In the genomic region with DNA sequence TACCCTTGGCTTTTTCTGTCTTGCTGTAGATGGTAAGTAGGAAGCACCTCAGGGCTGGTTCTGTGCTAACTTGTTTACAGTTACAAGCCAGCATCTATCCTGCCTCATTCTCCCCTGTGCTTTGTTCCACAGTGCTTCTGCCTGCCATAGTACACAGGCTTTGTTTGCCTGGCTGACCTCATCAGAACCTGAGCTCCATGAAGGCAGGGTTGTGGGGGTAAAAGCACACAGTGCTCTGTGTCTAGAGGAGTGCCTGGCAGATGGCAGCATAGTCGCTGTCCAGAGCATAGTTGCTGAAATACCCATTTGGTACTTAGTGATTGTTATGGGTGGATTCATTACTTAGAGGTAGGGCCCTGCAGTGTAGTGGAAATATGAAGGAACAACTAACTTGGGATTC, we compare ENCODE assay signal across 22 mouse cellular contexts. TPM values are rescaled to one million over a fixed set of nuclear protein-coding genes. Genes with fewer than 3 reads are reported as not detected.
DNase-seq lines count a peak whose midpoint lies in the region; ATAC-seq and TF ChIP-seq lines count a peak whose summit lies in the region.
"Had no signal": no experiment of that assay in that cellular context is flagged by ENCODE, and none has a peak within 500 bp of the region (broad histone marks: within the 10 kb centered on the region; RNA-seq: fewer than 3 reads in every experiment).

No protein-coding gene starts in this region.

- peak overlapping the region; percentile 66; the same call in 1 of the 2 replicates for H3K27ac ChIP-seq in intestine, postnatal 0 days (ENCODE audit: low read depth, low read length)
- no peak overlapping the region for H3K27ac ChIP-seq in intestine, embryonic 15.5 days
- no peak overlapping the region for H3K27ac ChIP-seq in liver, postnatal 0 days (ENCODE audit: low read depth)
- H3K27ac ChIP-seq in liver, embryonic 12.5 days: no peak overlapping the region
- H3K27ac ChIP-seq in small intestine, adult 2 months (ENCODE audit: insufficient read depth, low read depth, low read length): 0 out of 2 replicates have a peak overlapping the region, but pooled peaks have one; percentile 9
- H3K27ac ChIP-seq: embryonic facial prominence, embryonic 10.5 days; forebrain, embryonic 15.5 days; hindbrain, embryonic 12.5 days; limb, embryonic 15.5 days; lung, embryonic 15.5 days; midbrain, embryonic 15.5 days; neural tube, embryonic 13.5 days had no signal

- no peak overlapping the region for H3K4me3 ChIP-seq in intestine, postnatal 0 days (ENCODE audit: low read depth, low read length)
- H3K4me3 ChIP-seq in intestine, embryonic 15.5 days (replicated peaks): no peak overlapping the region
- no peak overlapping the region for H3K4me3 ChIP-seq in liver, postnatal 0 days (ENCODE audit: low read depth, low read length)
- no peak overlapping the region for H3K4me3 ChIP-seq in liver, embryonic 12.5 days
- H3K4me3 ChIP-seq in small intestine, adult 2 months (ENCODE audit: low read depth, low read length): no peak overlapping the region
- H3K4me3 ChIP-seq: embryonic facial prominence, embryonic 10.5 days; forebrain, embryonic 15.5 days; heart, embryonic 12.5 days; hindbrain, embryonic 12.5 days; limb, embryonic 15.5 days; lung, embryonic 15.5 days; midbrain, embryonic 15.5 days; neural tube, embryonic 13.5 days had no signal

- H3K4me1 ChIP-seq in intestine, postnatal 0 days (replicated peaks; ENCODE audit: control insufficient read depth, insufficient read depth, low read length): no peaks in the 10 kb centered on the region
- H3K4me1 ChIP-seq in intestine, embryonic 15.5 days (replicated peaks): no peaks in the 10 kb centered on the region
- no peaks in the 10 kb centered on the region for H3K4me1 ChIP-seq in liver, postnatal 0 days (ENCODE audit: insufficient read depth)
- peaks cover 12% of the 10 kb centered on the region; the same call in 1 of the 2 replicates for H3K4me1 ChIP-seq in liver, embryonic 12.5 days
- peaks cover 4% of the 10 kb centered on the region; the same call in 1 of the 2 replicates for H3K4me1 ChIP-seq in small intestine, adult 2 months (ENCODE audit: control insufficient read depth, insufficient read depth, insufficient read length, low read length)
- H3K4me1 ChIP-seq: embryonic facial prominence, embryonic 10.5 days; forebrain, embryonic 15.5 days; hindbrain, embryonic 12.5 days; limb, embryonic 15.5 days; midbrain, embryonic 15.5 days had no signal

- no peak for TF ChIP-seq EP300 in liver, postnatal 0 days (IDR thresholded peaks at IDR 0.05; ENCODE audit: low read depth)

- H3K36me3 ChIP-seq in intestine, postnatal 0 days (ENCODE audit: control insufficient read depth, insufficient read depth): no peaks in the 10 kb centered on the region; the same call in 1 of the 2 replicates
- H3K36me3 ChIP-seq in intestine, embryonic 15.5 days: 0 out of 2 replicates have a peak, but pooled peaks cover 3% of the 10 kb centered on the region
- no peaks in the 10 kb centered on the region; the same call in 1 of the 2 replicates for H3K36me3 ChIP-seq in liver, postnatal 0 days (replicated peaks; ENCODE audit: insufficient read depth, low read length)
- H3K36me3 ChIP-seq in liver, embryonic 12.5 days: peaks cover 5% of the 10 kb centered on the region
- H3K36me3 ChIP-seq in small intestine, adult 2 months (ENCODE audit: control insufficient read depth, insufficient read depth, low read length): no peaks in the 10 kb centered on the region; the same call in 1 of the 2 replicates
- H3K36me3 ChIP-seq: forebrain, embryonic 15.5 days; heart, embryonic 12.5 days; limb, embryonic 15.5 days; lung, embryonic 15.5 days had no signal

- no peak overlapping the region for H3K4me2 ChIP-seq in intestine, postnatal 0 days (replicated peaks; ENCODE audit: low read depth)
- no peak overlapping the region for H3K4me2 ChIP-seq in intestine, embryonic 15.5 days (replicated peaks)
- H3K4me2 ChIP-seq in liver, postnatal 0 days (ENCODE audit: low read depth, low read length): no peak overlapping the region
- no peak overlapping the region for H3K4me2 ChIP-seq in liver, embryonic 12.5 days
- H3K4me2 ChIP-seq: forebrain, embryonic 15.5 days; heart, embryonic 12.5 days; hindbrain, embryonic 12.5 days; limb, embryonic 15.5 days; lung, embryonic 15.5 days; midbrain, embryonic 15.5 days; neural tube, embryonic 13.5 days had no signal

- no peaks in the 10 kb centered on the region for H3K27me3 ChIP-seq in intestine, postnatal 0 days (replicated peaks; ENCODE audit: control insufficient read depth, insufficient read depth, low read length)
- no peaks in the 10 kb centered on the region for H3K27me3 ChIP-seq in intestine, embryonic 15.5 days (replicated peaks)
- no peaks in the 10 kb centered on the region for H3K27me3 ChIP-seq in liver, postnatal 0 days (ENCODE audit: insufficient read depth, low read length)
- no peaks in the 10 kb centered on the region for H3K27me3 ChIP-seq in liver, embryonic 12.5 days (replicated peaks)
- no peaks in the 10 kb centered on the region for H3K27me3 ChIP-seq in small intestine, adult 2 months (ENCODE audit: control insufficient read depth, insufficient read depth, low read length)
- H3K27me3 ChIP-seq: forebrain, embryonic 15.5 days; heart, embryonic 12.5 days; hindbrain, embryonic 12.5 days; limb, embryonic 15.5 days; lung, embryonic 15.5 days; midbrain, embryonic 15.5 days; neural tube, embryonic 13.5 days had no signal

- WGBS in intestine, postnatal 0 days: 36% methylated on average over 1 of the region's 1 CpGs
- 50% methylated on average over 1 of the region's 1 CpGs for WGBS in intestine, embryonic 15.5 days
- WGBS in liver, postnatal 0 days (ENCODE audit: insufficient replicate concordance): 57% methylated on average over 1 of the region's 1 CpGs
- 56% methylated on average over 1 of the region's 1 CpGs for WGBS in liver, embryonic 12.5 days (ENCODE audit: insufficient replicate concordance)
- 63% methylated on average over 1 of the region's 1 CpGs for WGBS in small intestine, adult 2 months

- TF ChIP-seq CTCF in intestine, postnatal 0 days (IDR thresholded peaks at IDR 0.05; ENCODE audit: low read depth): no peak
- TF ChIP-seq CTCF in liver, postnatal 0 days (IDR thresholded peaks at IDR 0.05; ENCODE audit: low read depth): no peak
- TF ChIP-seq CTCF in small intestine, adult 2 months (IDR thresholded peaks at IDR 0.05; ENCODE audit: extremely low read depth, insufficient read length, insufficient replicate concordance, low read depth, low read length): no peak

- 0 out of 2 replicates have a peak, but pooled peaks have one; percentile 28 for ATAC-seq in intestine, postnatal 0 days
- no peak for ATAC-seq in intestine, embryonic 15.5 days
- ATAC-seq in liver, postnatal 0 days: peak; percentile 56; the same call in 1 of the 2 replicates
- no peak for ATAC-seq in liver, embryonic 12.5 days
- ATAC-seq: forebrain, embryonic 15.5 days; midbrain, embryonic 15.5 days had no signal

- no peak overlapping the region for H3K9ac ChIP-seq in intestine, postnatal 0 days (ENCODE audit: low read depth, low read length)
- no peak overlapping the region for H3K9ac ChIP-seq in intestine, embryonic 15.5 days
- H3K9ac ChIP-seq in liver, postnatal 0 days (replicated peaks): no peak overlapping the region
- H3K9ac ChIP-seq in liver, embryonic 12.5 days: no peak overlapping the region
- H3K9ac ChIP-seq: forebrain, embryonic 15.5 days; heart, embryonic 12.5 days; hindbrain, embryonic 12.5 days; limb, embryonic 15.5 days; lung, embryonic 15.5 days; midbrain, embryonic 15.5 days; neural tube, embryonic 13.5 days had no signal

- H3K9me3 ChIP-seq in intestine, postnatal 0 days (ENCODE audit: control insufficient read depth): no peaks in the 10 kb centered on the region
- no peaks in the 10 kb centered on the region for H3K9me3 ChIP-seq in intestine, embryonic 15.5 days
- H3K9me3 ChIP-seq in liver, postnatal 0 days (ENCODE audit: low read length): no peaks in the 10 kb centered on the region
- no peaks in the 10 kb centered on the region for H3K9me3 ChIP-seq in liver, embryonic 12.5 days (replicated peaks)
- H3K9me3 ChIP-seq: embryonic facial prominence, embryonic 10.5 days; forebrain, embryonic 15.5 days; heart, embryonic 12.5 days; hindbrain, embryonic 12.5 days; limb, embryonic 15.5 days; lung, embryonic 15.5 days; midbrain, embryonic 15.5 days; neural tube, embryonic 13.5 days had no signal

- peak; percentile 23 for DNase-seq in liver, postnatal 0 days
- DNase-seq in R1 (ENCODE audit: low read depth, low spot score): peak; percentile 33
- no peak for DNase-seq in ovary, postnatal 36 days (ENCODE audit: low spot score)
- DNase-seq: cerebellum, adult 9-10 months; heart, postnatal 14 days; kidney, adult 9 months; left cerebral cortex, postnatal 4 days; lung, postnatal 4 days; thymus, adult 18-20 months; thymus, postnatal 4 days had no signal

- TF ChIP-seq POLR2A in small intestine, adult 2 months (IDR thresholded peaks at IDR 0.05; ENCODE audit: low read depth, low read length): no peak

RNA-seq across cellular contexts. Expression of a gene that starts 13.7 kb away (rescaled TPM):
- polyA plus RNA-seq in intestine, postnatal 0 days (2015; fragmentation: Nextera tagmentation; extraction: Ambion mirVana): 73.0 and 76.9 TPM in 2 replicates
- polyA plus RNA-seq in intestine, embryonic 15.5 days (2015; fragmentation: Nextera tagmentation; extraction: Ambion mirVana): 86.1 and 88.3 TPM in 2 replicates
- 31.3 and 31.6 TPM in 2 replicates for polyA plus RNA-seq in liver, postnatal 0 days (2015; fragmentation: Nextera tagmentation; extraction: Ambion mirVana)
- 50.5 and 52.8 TPM in 2 replicates for polyA plus RNA-seq in liver, embryonic 12.5 days (2016; fragmentation: Nextera tagmentation; extraction: Ambion mirVana)
- polyA plus RNA-seq in small intestine, adult 2 months (2012; rRNA removed): 23.3 and 52.5 TPM in 2 replicates

RNA-seq across cellular contexts. Expression of a gene that starts 47.3 kb away (rescaled TPM):
- 10.8 and 12.1 TPM in 2 replicates for polyA plus RNA-seq in intestine, postnatal 0 days (2015; fragmentation: Nextera tagmentation; extraction: Ambion mirVana)
- 18.9 and 19.1 TPM in 2 replicates for polyA plus RNA-seq in intestine, embryonic 15.5 days (2015; fragmentation: Nextera tagmentation; extraction: Ambion mirVana)
- 2.8 and 3.1 TPM in 2 replicates for polyA plus RNA-seq in liver, postnatal 0 days (2015; fragmentation: Nextera tagmentation; extraction: Ambion mirVana)
- polyA plus RNA-seq in liver, embryonic 12.5 days (2016; fragmentation: Nextera tagmentation; extraction: Ambion mirVana): 12.0 and 14.4 TPM in 2 replicates
- 3.5 and 3.9 TPM in 2 replicates for polyA plus RNA-seq in small intestine, adult 2 months (2012; rRNA removed)

Comparison
In these comparisons a context has a peak if more than half of its experiments do, and no peak if none do; other contexts are left out.
1. ATAC-seq: peak in intestine, postnatal 0 days (single experiment) and liver, postnatal 0 days (single experiment); none in intestine, embryonic 15.5 days (single experiment) and liver, embryonic 12.5 days (single experiment).
2. H3K27ac ChIP-seq: peak in intestine, postnatal 0 days (single experiment) and small intestine, adult 2 months (single experiment); none in intestine, embryonic 15.5 days (single experiment), liver, postnatal 0 days (single experiment) and liver, embryonic 12.5 days (single experiment).